Mouse (Mus musculus): Measurements from ENCODE around the gene Myom3. TPM values are rescaled to one million over a fixed set of nuclear protein-coding genes. Genes with fewer than 3 reads are reported as not detected.

The Myom3 gene
- total and polyA plus RNA-seq, 3 experiments, result 0.61 to 1.5 (median 1.4) TPM

GRCm38 (mm10) chr4:135770611-135771305 lies 11.2 kb downstream of the Myom3 start:
- H3K27me3 ChIP-seq (ENCODE audit: control insufficient read depth, insufficient read depth, low read length), result no peaks in the 10 kb centered on the region
- no peaks in the 10 kb centered on the region for H3K79me2 ChIP-seq (replicated peaks; ENCODE audit: control insufficient read depth, insufficient read depth, low read length)
- no peaks in the 10 kb centered on the region; the same call in 1 of the 2 replicates for H3K4me1 ChIP-seq (ENCODE audit: control insufficient read depth, insufficient read depth, low read length)
- H3K9ac ChIP-seq (ENCODE audit: low read depth, low read length), result no peak overlapping the region
- no peak overlapping the region for H3K4me3 ChIP-seq
- H3K36me3 ChIP-seq (ENCODE audit: control insufficient read depth, insufficient read depth, low read length), result no peaks in the 10 kb centered on the region
- DNase-seq, result no peak
- TF ChIP-seq POLR2A (IDR thresholded peaks at IDR 0.05; ENCODE audit: insufficient read depth, low read depth, low read length), result no peak
- no peak for TF ChIP-seq EP300 (IDR thresholded peaks at IDR 0.05; ENCODE audit: insufficient read depth, low read depth, low read length)
- intact Hi-C loops (cut with DNase I), result no loop called here
- 86% methylated on average over 18 of the region's 18 CpGs for WGBS
- H3K27ac ChIP-seq, result no peak overlapping the region

- DNase-seq, result no peak
- Histone ChIP-seq H3K36me3 (ENCODE audit: control insufficient read depth, insufficient read depth, low read length) (no peaks in the 10 kb centered on the region), H3K9ac (ENCODE audit: low read depth, low read length) (no peak overlapping the region), H3K4me1 (ENCODE audit: control insufficient read depth, insufficient read depth, low read length) (no peaks in the 10 kb centered on the region; the same call in 1 of the 2 replicates), H3K79me2 (replicated peaks; ENCODE audit: control insufficient read depth, insufficient read depth, low read length) (no peaks in the 10 kb centered on the region), H3K27ac (no peak overlapping the region), H3K4me3 (no peak overlapping the region), H3K27me3 (ENCODE audit: control insufficient read depth, insufficient read depth, low read length) (no peaks in the 10 kb centered on the region)
- no peak for TF ChIP-seq CTCF (IDR thresholded peaks at IDR 0.05)
- TF ChIP-seq EP300 (IDR thresholded peaks at IDR 0.05; ENCODE audit: insufficient read depth, low read depth, low read length), result no peak
- TF ChIP-seq POLR2A (IDR thresholded peaks at IDR 0.05; ENCODE audit: insufficient read depth, low read depth, low read length), result no peak
- intact Hi-C loops (cut with DNase I), result no loop called here
- 79% methylated on average over 6 of the region's 6 CpGs for WGBS
These were observed 12.1 kb downstream of the Myom3 start for GRCm38 (mm10) chr4:135771592-135771991.

GRCm38 (mm10) chr4:135772671-135773070 lies 13.2 kb downstream of the Myom3 start:
- Histone ChIP-seq H3K4me3 (no peak overlapping the region), H3K79me2 (replicated peaks; ENCODE audit: control insufficient read depth, insufficient read depth, low read length) (no peaks in the 10 kb centered on the region), H3K36me3 (ENCODE audit: control insufficient read depth, insufficient read depth, low read length) (no peaks in the 10 kb centered on the region), H3K9ac (ENCODE audit: low read depth, low read length) (no peak overlapping the region), H3K4me1 (ENCODE audit: control insufficient read depth, insufficient read depth, low read length) (no peaks in the 10 kb centered on the region), H3K27me3 (ENCODE audit: control insufficient read depth, insufficient read depth, low read length) (no peaks in the 10 kb centered on the region), H3K27ac (peak overlapping the region; percentile 4)
- WGBS, result 51% methylated on average over 4 of the region's 4 CpGs
- intact Hi-C loops (cut with DNase I), result no loop called here
- TF ChIP-seq POLR2A (IDR thresholded peaks at IDR 0.05; ENCODE audit: insufficient read depth, low read depth, low read length) (no peak), EP300 (IDR thresholded peaks at IDR 0.05; ENCODE audit: insufficient read depth, low read depth, low read length) (peak; percentile 57; the same call in 1 of the 2 replicates)
- peak; percentile 53 to 71 for DNase-seq

GRCm38 (mm10) chr4:135774496-135774895 lies 15.0 kb downstream of the Myom3 start:
- intact Hi-C loops (cut with DNase I), result no loop called here
- no peaks in the 10 kb centered on the region for H3K4me1 ChIP-seq (ENCODE audit: control insufficient read depth, insufficient read depth, low read length)
- DNase-seq, result no peak
- no peaks in the 10 kb centered on the region for H3K27me3 ChIP-seq (ENCODE audit: control insufficient read depth, insufficient read depth, low read length)
- no peak overlapping the region for H3K4me3 ChIP-seq
- TF ChIP-seq EP300 (IDR thresholded peaks at IDR 0.05; ENCODE audit: insufficient read depth, low read depth, low read length), result no peak
- TF ChIP-seq POLR2A (IDR thresholded peaks at IDR 0.05; ENCODE audit: insufficient read depth, low read depth, low read length), result no peak
- no peak for TF ChIP-seq CTCF (IDR thresholded peaks at IDR 0.05)
- no peaks in the 10 kb centered on the region for H3K79me2 ChIP-seq (replicated peaks; ENCODE audit: control insufficient read depth, insufficient read depth, low read length)
- H3K36me3 ChIP-seq (ENCODE audit: control insufficient read depth, insufficient read depth, low read length), result no peaks in the 10 kb centered on the region
- WGBS, result 60% methylated on average over 8 of the region's 8 CpGs
- H3K9ac ChIP-seq (ENCODE audit: low read depth, low read length), result no peak overlapping the region
- no peak overlapping the region for H3K27ac ChIP-seq

DNA sequence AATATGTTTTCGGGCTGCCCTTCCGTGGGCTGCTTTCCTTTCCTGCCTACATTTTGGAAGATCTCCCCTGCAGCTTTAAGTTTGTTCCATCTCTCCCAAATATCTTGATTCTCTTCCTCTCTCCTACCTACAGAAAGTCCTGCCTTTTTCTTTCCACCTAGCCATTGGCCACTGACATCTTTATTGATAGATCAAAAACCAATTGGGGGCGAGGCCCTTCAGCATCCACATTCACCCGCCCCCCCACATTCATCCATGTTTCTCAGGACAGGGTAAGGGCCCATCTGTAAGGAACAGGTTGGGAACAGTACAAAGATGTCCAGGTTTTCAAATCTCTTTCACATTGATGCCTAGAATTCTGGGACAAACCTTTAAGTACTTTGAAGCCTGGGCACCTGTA lies 17.3 kb downstream of the Myom3 start:
- Histone ChIP-seq H3K4me3 (no peak overlapping the region), H3K4me1 (ENCODE audit: control insufficient read depth, insufficient read depth, low read length) (peaks cover 2% of the 10 kb centered on the region), H3K27me3 (ENCODE audit: control insufficient read depth, insufficient read depth, low read length) (no peaks in the 10 kb centered on the region), H3K9ac (ENCODE audit: low read depth, low read length) (no peak overlapping the region), H3K79me2 (replicated peaks; ENCODE audit: control insufficient read depth, insufficient read depth, low read length) (no peaks in the 10 kb centered on the region), H3K27ac (no peak overlapping the region), H3K36me3 (ENCODE audit: control insufficient read depth, insufficient read depth, low read length) (no peaks in the 10 kb centered on the region)
- intact Hi-C loops (cut with DNase I), result no loop called here
- WGBS, result 86% methylated on average over 4 of the region's 4 CpGs
- TF ChIP-seq POLR2A (IDR thresholded peaks at IDR 0.05; ENCODE audit: insufficient read depth, low read depth, low read length), result no peak
- no peak for TF ChIP-seq EP300 (IDR thresholded peaks at IDR 0.05; ENCODE audit: insufficient read depth, low read depth, low read length)
- TF ChIP-seq CTCF (IDR thresholded peaks at IDR 0.05), result no peak
- DNase-seq, result no peak

GRCm38 (mm10) chr4:135779661-135780060 lies 20.1 kb downstream of the Myom3 start:
- no peak for TF ChIP-seq POLR2A (IDR thresholded peaks at IDR 0.05; ENCODE audit: insufficient read depth, low read depth, low read length)
- TF ChIP-seq EP300 (IDR thresholded peaks at IDR 0.05; ENCODE audit: insufficient read depth, low read depth, low read length), result no peak
- TF ChIP-seq CTCF (IDR thresholded peaks at IDR 0.05), result no peak
- Histone ChIP-seq H3K4me3 (no peak overlapping the region), H3K27me3 (ENCODE audit: control insufficient read depth, insufficient read depth, low read length) (no peaks in the 10 kb centered on the region), H3K9ac (ENCODE audit: low read depth, low read length) (no peak overlapping the region), H3K27ac (no peak overlapping the region), H3K4me1 (ENCODE audit: control insufficient read depth, insufficient read depth, low read length) (peaks cover 2% of the 10 kb centered on the region), H3K36me3 (ENCODE audit: control insufficient read depth, insufficient read depth, low read length) (no peaks in the 10 kb centered on the region), H3K79me2 (replicated peaks; ENCODE audit: control insufficient read depth, insufficient read depth, low read length) (no peaks in the 10 kb centered on the region)
- intact Hi-C loops (cut with DNase I), result no loop called here
- WGBS, result 69% methylated on average over 9 of the region's 9 CpGs
- no peak for DNase-seq

Measured in heart, adult 2 months (tissue).